Mouse (Mus musculus) kidney, postnatal 0 days (tissue): ENCODE results near the gene Ppp3ca. TPM values are rescaled to one million over a fixed set of nuclear protein-coding genes. Genes with fewer than 3 reads are reported as not detected.
A peak's percentile ranks its signal among the peaks of the same experiment; 100 is the strongest.

ENCODE experiments used
- ATAC-seq: fragments of 200-750 bp; cut with Nextera tagmentation; replicated peaks from 2 replicates; pipeline ENCODE4 v1.8.0; 2017; ENCODE audit warnings: low read depth, moderate number of reproducible peaks, moderate TSS enrichment, moderate library complexity; ENCODE audit not compliant: low FRiP score
- DNase-seq: peaks from one replicate; pipeline ENCODE4 v3.0.0-alpha.2; 2016; ENCODE audit warnings: low spot score
- H3K27ac ChIP-seq: fragments of 300-500 bp; sonication (generic); 2 replicates; pipeline ENCODE4 v1.5.1; 2014; ENCODE audit warnings: mild to moderate bottlenecking
- H3K27me3 ChIP-seq: fragments of 300-500 bp; sonication (generic); 2 replicates; pipeline ENCODE4 v1.6.1; 2014; ENCODE audit warnings: low read length, mixed read lengths; ENCODE audit not compliant: insufficient read depth
- H3K36me3 ChIP-seq: fragments of 300-500 bp; sonication (generic); 2 replicates; pipeline ENCODE4 v1.6.1; 2014; ENCODE audit warnings: low read length, mixed read lengths; ENCODE audit not compliant: insufficient read depth
- H3K4me1 ChIP-seq: fragments of 300-500 bp; sonication (generic); replicated peaks from 2 replicates; pipeline ENCODE4 v1.6.1; 2014; ENCODE audit warnings: antibody characterized with exemption, low read length, mixed read lengths; ENCODE audit not compliant: insufficient read depth
- H3K4me2 ChIP-seq: fragments of 300-500 bp; sonication (generic); 2 replicates; pipeline ENCODE4 v1.6.1; 2014; ENCODE audit warnings: mild to moderate bottlenecking, low read length, moderate library complexity, mixed read lengths
- H3K4me3 ChIP-seq: fragments of 300-500 bp; sonication (generic); replicated peaks from 2 replicates; pipeline ENCODE4 v1.5.1; 2014; ENCODE audit warnings: low read depth, low read length
- H3K9ac ChIP-seq: fragments of 300-500 bp; sonication (generic); 2 replicates; pipeline ENCODE4 v1.6.1; 2014; ENCODE audit warnings: low read depth, low read length
- H3K9me3 ChIP-seq: fragments of 300-500 bp; sonication (generic); replicated peaks from 2 replicates; pipeline ENCODE4 v1.6.1; 2016; ENCODE audit warnings: low read length, inconsistent platforms, mixed read lengths
- CTCF ChIP-seq: IDR thresholded peaks from 2 replicates; pipeline ENCODE4 v1.5.1; 2016; ENCODE audit warnings: antibody characterized with exemption, low read depth, mild to moderate bottlenecking, moderate library complexity
- WGBS: fragments of 180-500 bp; shearing (Covaris S2); extraction: QIAGEN DNeasy Blood & Tissue Kit; methylation state at CpG from one replicate; pipeline ENCODE4 v1.1.7; 2014; 5-methylcytosine and 5-hydroxymethylcytosine counted together
- polyA plus RNA-seq: library from polyadenylated mRNA; unstranded; fragments of >200 nt; fragmentation: Nextera tagmentation; extraction: Ambion mirVana; gene quantifications from 2 replicates; pipeline ENCODE4 v1.2.1, GENCODE M21; 2015

Ppp3ca gene
- polyA plus RNA-seq, 1 experiment from 2014 or later, result 66.1 TPM

GRCm38 (mm10) chr3:136725311-136726156 lies 55.6 kb downstream of the Ppp3ca start:
- WGBS, result 40% methylated on average over 7 of the region's 7 CpGs
- H3K4me1 ChIP-seq, result peaks cover 7% of the 10 kb centered on the region; the same call in 1 of the 2 replicates
- H3K9me3 ChIP-seq, result no peaks in the 10 kb centered on the region
- H3K4me2 ChIP-seq, result peak overlapping the region; percentile 21; the same call in 1 of the 2 replicates
- no peaks in the 10 kb centered on the region for H3K27me3 ChIP-seq
- ATAC-seq, result no peak
- H3K27ac ChIP-seq, result 0 out of 2 replicates have a peak overlapping the region, but pooled peaks have one; percentile 31
- no peak for TF ChIP-seq CTCF
- H3K36me3 ChIP-seq, result no peaks in the 10 kb centered on the region
- peak; percentile 49 for DNase-seq
- no peak overlapping the region for H3K9ac ChIP-seq
- H3K4me3 ChIP-seq, result no peak overlapping the region

- no peak for TF ChIP-seq CTCF
- H3K4me1 ChIP-seq, result peaks cover 3% of the 10 kb centered on the region; the same call in 1 of the 2 replicates
- DNase-seq (no peak), ATAC-seq (no peak)
- H3K4me3 ChIP-seq, result no peak overlapping the region
- H3K36me3 ChIP-seq, result no peaks in the 10 kb centered on the region
- WGBS, result 90% methylated on average over 2 of the region's 2 CpGs
- H3K27me3 ChIP-seq, result no peaks in the 10 kb centered on the region
- no peak overlapping the region for H3K27ac ChIP-seq
- H3K9ac ChIP-seq, result no peak overlapping the region
- no peaks in the 10 kb centered on the region for H3K9me3 ChIP-seq
- H3K4me2 ChIP-seq, result no peak overlapping the region
These were observed 58.0 kb downstream of the Ppp3ca start for GRCm38 (mm10) chr3:136727877-136728276.

GRCm38 (mm10) chr3:136729978-136730377 lies 60.1 kb downstream of the Ppp3ca start:
- DNase-seq, result no peak
- WGBS, result 70% methylated on average over 10 of the region's 10 CpGs
- H3K4me1 ChIP-seq, result 0 out of 2 replicates have a peak, but pooled peaks cover under 1% of the 10 kb centered on the region
- no peak overlapping the region for H3K4me3 ChIP-seq
- no peak for TF ChIP-seq CTCF
- no peak overlapping the region for H3K4me2 ChIP-seq
- H3K27me3 ChIP-seq, result no peaks in the 10 kb centered on the region
- no peaks in the 10 kb centered on the region for H3K9me3 ChIP-seq
- H3K9ac ChIP-seq, result no peak overlapping the region
- no peak for ATAC-seq
- H3K27ac ChIP-seq, result no peak overlapping the region
- H3K36me3 ChIP-seq, result no peaks in the 10 kb centered on the region

- H3K4me1 ChIP-seq, result no peaks in the 10 kb centered on the region
- H3K27me3 ChIP-seq, result no peaks in the 10 kb centered on the region
- H3K9ac ChIP-seq, result no peak overlapping the region
- no peak overlapping the region for H3K4me2 ChIP-seq
- no peak for TF ChIP-seq CTCF
- ATAC-seq (no peak), DNase-seq (no peak)
- H3K9me3 ChIP-seq, result no peaks in the 10 kb centered on the region
- no peak overlapping the region for H3K4me3 ChIP-seq
- no peaks in the 10 kb centered on the region for H3K36me3 ChIP-seq
- no peak overlapping the region for H3K27ac ChIP-seq
- WGBS, result 93% methylated on average over 6 of the region's 6 CpGs
These were observed 61.7 kb downstream of the Ppp3ca start for GRCm38 (mm10) chr3:136731579-136731978.

- no peak for TF ChIP-seq CTCF
- Histone ChIP-seq H3K4me1 (no peaks in the 10 kb centered on the region), H3K27me3 (no peaks in the 10 kb centered on the region), H3K4me3 (no peak overlapping the region), H3K4me2 (no peak overlapping the region), H3K36me3 (no peaks in the 10 kb centered on the region), H3K9ac (no peak overlapping the region), H3K27ac (no peak overlapping the region), H3K9me3 (no peaks in the 10 kb centered on the region)
- ATAC-seq (no peak), DNase-seq (no peak)
- 65% methylated on average over 1 of the region's 1 CpGs for WGBS
These were observed 66.1 kb downstream of the Ppp3ca start for GRCm38 (mm10) chr3:136736021-136736420.

- 77% methylated on average over 7 of the region's 7 CpGs for WGBS
- ATAC-seq (no peak), DNase-seq (no peak)
- no peaks in the 10 kb centered on the region for H3K9me3 ChIP-seq
- H3K4me1 ChIP-seq, result no peaks in the 10 kb centered on the region
- H3K4me2 ChIP-seq, result no peak overlapping the region
- H3K4me3 ChIP-seq, result no peak overlapping the region
- no peak overlapping the region for H3K9ac ChIP-seq
- TF ChIP-seq CTCF, result no peak
- H3K36me3 ChIP-seq, result no peaks in the 10 kb centered on the region
- H3K27ac ChIP-seq, result no peak overlapping the region
- no peaks in the 10 kb centered on the region for H3K27me3 ChIP-seq
These were observed 66.9 kb downstream of the Ppp3ca start for GRCm38 (mm10) chr3:136736773-136737298.
